Mouse (Mus musculus): Measurements from ENCODE around the gene Slc7a8. TPM values are rescaled to one million over a fixed set of nuclear protein-coding genes. Genes with fewer than 3 reads are reported as not detected.

Slc7a8 gene
- total RNA-seq, 1 experiment: 0.36 TPM

GRCm38 (mm10) chr14:54752938-54753337 is 28.8 kb downstream of the Slc7a8 start:
- in situ Hi-C loops (cut with MboI; ENCODE audit: low sequenced_read_pairs in 2 of 2, unreplicated experiment in 2 of 2): no loop called here
- no peak overlapping the region for H3K9ac ChIP-seq (ENCODE audit: insufficient read depth, low read depth, low read length, poor library complexity, severe bottlenecking)
- no peaks in the 10 kb centered on the region for H3K9me3 ChIP-seq (ENCODE audit: control insufficient read depth, insufficient read depth, low read depth, low read length)
- TF ChIP-seq HCFC1 (IDR thresholded peaks at IDR 0.05; ENCODE audit: borderline replicate concordance, insufficient read depth, low read length) (no peak), CHD2 (IDR thresholded peaks at IDR 0.05; ENCODE audit: low read depth, low read length) (no peak), ZNF384 (IDR thresholded peaks at IDR 0.05; ENCODE audit: low read depth, low read length) (no peak), MAFK (IDR thresholded peaks at IDR 0.05; ENCODE audit: insufficient read depth, low read depth, low read length) (no peak), ZC3H11A (IDR thresholded peaks at IDR 0.05; ENCODE audit: borderline replicate concordance, low read depth, low read length) (no peak)
- no peak overlapping the region for H3K4me3 ChIP-seq (ENCODE audit: insufficient read depth in 1 of 2, low read depth in 1 of 2, low read length in 2 of 2, poor library complexity in 1 of 2, severe bottlenecking in 1 of 2)
- no peaks in the 10 kb centered on the region for H3K36me3 ChIP-seq (ENCODE audit: control insufficient read depth, insufficient read depth, low read length, poor library complexity, severe bottlenecking)
- H3K4me1 ChIP-seq (ENCODE audit: control insufficient read depth in 2 of 2, insufficient read depth in 2 of 2, low read length in 2 of 2, poor library complexity in 1 of 2): peaks cover 1 to 7% of the 10 kb centered on the region in 2 experiments; a peak in 1 of 4 replicates
- H3K27ac ChIP-seq (ENCODE audit: insufficient read depth, low read depth, low read length, poor library complexity, severe bottlenecking): no peak overlapping the region
- no peak for DNase-seq (ENCODE audit: low read depth, low spot score)

DNA sequence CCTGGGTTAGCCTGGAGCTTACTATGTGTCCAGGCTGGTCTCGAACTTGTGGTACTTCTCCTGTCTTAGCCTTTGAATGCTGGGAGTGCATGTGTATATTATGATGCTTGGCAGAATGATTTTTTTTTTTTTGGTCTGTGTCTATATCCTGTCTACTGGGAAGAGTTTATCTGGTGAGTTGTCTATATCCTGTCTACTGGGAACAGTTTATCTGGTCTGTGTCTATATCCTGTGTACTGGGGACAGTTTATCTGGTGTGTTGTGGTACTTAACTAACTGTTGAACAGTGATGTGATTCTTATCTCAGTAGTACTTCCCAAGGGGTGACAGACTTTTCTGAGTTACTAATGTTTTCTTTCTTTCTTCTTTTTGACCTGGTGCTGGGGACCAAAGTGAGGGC is 30.0 kb downstream of the Slc7a8 start:
- Histone ChIP-seq H3K27ac (ENCODE audit: insufficient read depth, low read depth, low read length, poor library complexity, severe bottlenecking) (no peak overlapping the region), H3K4me3 (ENCODE audit: insufficient read depth in 1 of 2, low read depth in 1 of 2, low read length in 2 of 2, poor library complexity in 1 of 2, severe bottlenecking in 1 of 2) (no peak overlapping the region), H3K36me3 (ENCODE audit: control insufficient read depth, insufficient read depth, low read length, poor library complexity, severe bottlenecking) (no peaks in the 10 kb centered on the region), H3K4me1 (ENCODE audit: control insufficient read depth in 2 of 2, insufficient read depth in 2 of 2, low read length in 2 of 2, poor library complexity in 1 of 2) (peaks cover 1 to 7% of the 10 kb centered on the region in 2 experiments; a peak in 1 of 4 replicates), H3K9me3 (ENCODE audit: control insufficient read depth, insufficient read depth, low read depth, low read length) (no peaks in the 10 kb centered on the region), H3K9ac (ENCODE audit: insufficient read depth, low read depth, low read length, poor library complexity, severe bottlenecking) (no peak overlapping the region)
- TF ChIP-seq ZC3H11A (IDR thresholded peaks at IDR 0.05; ENCODE audit: borderline replicate concordance, low read depth, low read length) (no peak), CHD2 (IDR thresholded peaks at IDR 0.05; ENCODE audit: low read depth, low read length) (no peak), ZNF384 (IDR thresholded peaks at IDR 0.05; ENCODE audit: low read depth, low read length) (no peak), MAFK (IDR thresholded peaks at IDR 0.05; ENCODE audit: insufficient read depth, low read depth, low read length) (no peak)
- no peak for DNase-seq (ENCODE audit: low read depth, low spot score)
- in situ Hi-C loops (cut with MboI; ENCODE audit: low sequenced_read_pairs in 2 of 2, unreplicated experiment in 2 of 2): no loop called here

GRCm38 (mm10) chr14:54749238-54749637 is 32.5 kb downstream of the Slc7a8 start:
- in situ Hi-C loops (cut with MboI; ENCODE audit: low sequenced_read_pairs in 2 of 2, unreplicated experiment in 2 of 2): no loop called here
- Histone ChIP-seq H3K4me1 (ENCODE audit: control insufficient read depth in 2 of 2, insufficient read depth in 2 of 2, low read length in 2 of 2, poor library complexity in 1 of 2) (peaks cover 0 to 4% of the 10 kb centered on the region in 2 experiments; a peak in 2 of 4 replicates), H3K36me3 (ENCODE audit: control insufficient read depth, insufficient read depth, low read length, poor library complexity, severe bottlenecking) (no peaks in the 10 kb centered on the region), H3K4me3 (ENCODE audit: insufficient read depth in 1 of 2, low read depth in 1 of 2, low read length in 2 of 2, poor library complexity in 1 of 2, severe bottlenecking in 1 of 2) (no peak overlapping the region), H3K9me3 (ENCODE audit: control insufficient read depth, insufficient read depth, low read depth, low read length) (no peaks in the 10 kb centered on the region), H3K27ac (ENCODE audit: insufficient read depth, low read depth, low read length, poor library complexity, severe bottlenecking) (no peak overlapping the region), H3K9ac (ENCODE audit: insufficient read depth, low read depth, low read length, poor library complexity, severe bottlenecking) (no peak overlapping the region)
- TF ChIP-seq MAFK (IDR thresholded peaks at IDR 0.05; ENCODE audit: insufficient read depth, low read depth, low read length): no peak
- no peak for TF ChIP-seq ZNF384 (IDR thresholded peaks at IDR 0.05; ENCODE audit: low read depth, low read length)
- no peak for TF ChIP-seq ZC3H11A (IDR thresholded peaks at IDR 0.05; ENCODE audit: borderline replicate concordance, low read depth, low read length)
- TF ChIP-seq HCFC1 (IDR thresholded peaks at IDR 0.05; ENCODE audit: borderline replicate concordance, insufficient read depth, low read length): no peak
- no peak for TF ChIP-seq CHD2 (IDR thresholded peaks at IDR 0.05; ENCODE audit: low read depth, low read length)
- no peak for DNase-seq (ENCODE audit: low read depth, low spot score)

GRCm38 (mm10) chr14:54747942-54748917 is 33.5 kb downstream of the Slc7a8 start:
- Histone ChIP-seq H3K9ac (ENCODE audit: insufficient read depth, low read depth, low read length, poor library complexity, severe bottlenecking) (no peak overlapping the region), H3K4me1 (ENCODE audit: control insufficient read depth in 2 of 2, insufficient read depth in 2 of 2, low read length in 2 of 2, poor library complexity in 1 of 2) (peaks cover 0 to 4% of the 10 kb centered on the region in 2 experiments; a peak in 2 of 4 replicates), H3K27ac (ENCODE audit: insufficient read depth, low read depth, low read length, poor library complexity, severe bottlenecking) (no peak overlapping the region), H3K36me3 (ENCODE audit: control insufficient read depth, insufficient read depth, low read length, poor library complexity, severe bottlenecking) (no peaks in the 10 kb centered on the region), H3K4me3 (ENCODE audit: insufficient read depth in 1 of 2, low read depth in 1 of 2, low read length in 2 of 2, poor library complexity in 1 of 2, severe bottlenecking in 1 of 2) (no peak overlapping the region), H3K9me3 (ENCODE audit: control insufficient read depth, insufficient read depth, low read depth, low read length) (no peaks in the 10 kb centered on the region)
- peak; percentile 96 for TF ChIP-seq ZNF384 (IDR thresholded peaks at IDR 0.05; ENCODE audit: low read depth, low read length)
- no peak for TF ChIP-seq ZC3H11A (IDR thresholded peaks at IDR 0.05; ENCODE audit: borderline replicate concordance, low read depth, low read length)
- in situ Hi-C loops (cut with MboI; ENCODE audit: low sequenced_read_pairs in 2 of 2, unreplicated experiment in 2 of 2): no loop called here
- no peak for DNase-seq (ENCODE audit: low read depth, low spot score)

Measured in ES-E14 (cell line).